Mouse (Mus musculus): ENCODE data around the gene Fam107b. TPM values are rescaled to one million over a fixed set of nuclear protein-coding genes. Genes with fewer than 3 reads are reported as not detected.

The Fam107b gene
- polyA plus RNA-seq, 1 experiment from 2014 or later, result 21.8 TPM

DNA sequence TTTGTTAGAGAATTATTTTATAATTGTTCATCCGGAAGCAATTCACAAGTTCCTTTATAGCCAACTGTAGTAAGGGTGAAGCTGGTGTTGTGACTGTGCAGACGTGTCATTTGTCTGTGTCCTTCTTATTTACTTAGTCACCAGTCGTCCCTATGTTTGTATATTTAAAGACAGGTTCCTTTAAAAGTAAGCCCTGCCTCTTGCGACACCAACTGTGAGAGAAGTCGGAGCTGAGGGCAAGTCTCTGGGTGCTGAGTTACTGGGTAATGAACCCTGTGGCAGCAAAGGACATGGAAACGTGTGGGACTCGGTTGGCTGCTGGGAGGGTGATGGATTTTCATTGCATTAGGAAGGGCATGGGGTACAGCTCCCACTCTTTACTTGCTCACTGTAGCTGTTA lies 182.1 kb downstream of the Fam107b start:
- ATAC-seq, result 0 out of 2 replicates have a peak, but pooled peaks have one; percentile 17
- H3K36me3 ChIP-seq (ENCODE audit: control insufficient read depth, insufficient read depth), result no peaks in the 10 kb centered on the region
- no peak overlapping the region for H3K4me3 ChIP-seq (ENCODE audit: low read depth, low read length)
- no peaks in the 10 kb centered on the region; the same call in 1 of the 2 replicates for H3K4me1 ChIP-seq (replicated peaks; ENCODE audit: control insufficient read depth, insufficient read depth, low read length)
- no peak for TF ChIP-seq CTCF (IDR thresholded peaks at IDR 0.05; ENCODE audit: low read depth)
- no peaks in the 10 kb centered on the region for H3K27me3 ChIP-seq (replicated peaks; ENCODE audit: control insufficient read depth, insufficient read depth, low read length)
- H3K9ac ChIP-seq (ENCODE audit: low read depth, low read length), result no peak overlapping the region
- no peaks in the 10 kb centered on the region for H3K9me3 ChIP-seq (ENCODE audit: control insufficient read depth)
- H3K27ac ChIP-seq (ENCODE audit: low read depth, low read length), result no peak overlapping the region
- WGBS, result 24% methylated on average over 7 of the region's 7 CpGs
- peak overlapping the region; percentile 32; the same call in 1 of the 2 replicates for H3K4me2 ChIP-seq (replicated peaks; ENCODE audit: low read depth)

DNA sequence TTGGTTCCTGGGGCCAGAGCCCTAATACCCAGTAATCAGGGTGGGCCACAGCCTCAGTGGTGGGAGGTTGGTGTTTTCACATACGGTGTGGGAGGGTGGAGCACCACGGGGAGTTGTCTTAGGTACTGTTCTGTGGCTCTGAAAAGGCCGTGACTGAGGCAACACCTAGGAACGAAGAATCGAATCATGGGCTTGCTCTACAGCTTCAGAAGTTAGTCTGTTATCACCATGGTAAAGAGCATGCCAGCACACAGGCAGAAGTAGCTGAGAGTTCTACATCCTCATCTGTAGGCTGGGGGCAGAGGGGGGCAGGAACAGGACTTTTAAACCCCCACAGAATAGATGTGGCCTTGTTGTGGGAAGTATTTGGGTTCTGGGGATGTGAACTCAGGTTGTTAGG lies 182.6 kb downstream of the Fam107b start:
- Histone ChIP-seq H3K27ac (ENCODE audit: low read depth, low read length) (no peak overlapping the region), H3K4me2 (replicated peaks; ENCODE audit: low read depth) (peak overlapping the region; percentile 32; the same call in 1 of the 2 replicates), H3K4me1 (replicated peaks; ENCODE audit: control insufficient read depth, insufficient read depth, low read length) (no peaks in the 10 kb centered on the region; the same call in 1 of the 2 replicates), H3K9ac (ENCODE audit: low read depth, low read length) (no peak overlapping the region), H3K9me3 (ENCODE audit: control insufficient read depth) (no peaks in the 10 kb centered on the region), H3K36me3 (ENCODE audit: control insufficient read depth, insufficient read depth) (no peaks in the 10 kb centered on the region), H3K4me3 (ENCODE audit: low read depth, low read length) (no peak overlapping the region), H3K27me3 (replicated peaks; ENCODE audit: control insufficient read depth, insufficient read depth, low read length) (no peaks in the 10 kb centered on the region)
- TF ChIP-seq CTCF (IDR thresholded peaks at IDR 0.05; ENCODE audit: low read depth), result no peak
- no peak for ATAC-seq
- WGBS, result 71% methylated on average over 5 of the region's 5 CpGs

DNA sequence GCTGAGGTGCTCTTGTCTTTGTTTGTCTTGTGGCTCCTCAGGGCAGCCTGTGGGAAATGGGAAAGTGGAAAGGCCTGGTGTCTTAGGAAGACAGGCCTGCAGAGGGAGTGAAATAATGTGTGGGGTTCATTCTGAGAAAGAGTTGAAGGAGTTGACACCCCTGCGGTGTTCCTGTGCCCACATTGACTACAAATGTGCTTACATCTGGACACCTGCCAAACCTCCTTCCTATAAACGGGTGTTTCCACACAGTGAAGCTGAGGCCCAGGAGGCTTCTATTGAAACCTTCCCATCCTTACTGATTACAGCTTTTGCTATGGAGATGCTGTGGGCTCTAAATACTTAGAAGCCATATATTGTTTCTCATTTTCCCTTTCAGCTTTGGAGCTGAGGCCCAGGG lies 183.5 kb downstream of the Fam107b start:
- no peak overlapping the region for H3K4me3 ChIP-seq (ENCODE audit: low read depth, low read length)
- H3K27me3 ChIP-seq (replicated peaks; ENCODE audit: control insufficient read depth, insufficient read depth, low read length), result no peaks in the 10 kb centered on the region
- H3K36me3 ChIP-seq (ENCODE audit: control insufficient read depth, insufficient read depth), result no peaks in the 10 kb centered on the region
- H3K4me2 ChIP-seq (replicated peaks; ENCODE audit: low read depth), result no peak overlapping the region
- H3K4me1 ChIP-seq (replicated peaks; ENCODE audit: control insufficient read depth, insufficient read depth, low read length), result no peaks in the 10 kb centered on the region; the same call in 1 of the 2 replicates
- WGBS, result 8% methylated on average over 2 of the region's 2 CpGs
- no peak for ATAC-seq
- TF ChIP-seq CTCF (IDR thresholded peaks at IDR 0.05; ENCODE audit: low read depth), result no peak
- no peaks in the 10 kb centered on the region for H3K9me3 ChIP-seq (ENCODE audit: control insufficient read depth)
- H3K9ac ChIP-seq (ENCODE audit: low read depth, low read length), result no peak overlapping the region
- H3K27ac ChIP-seq (ENCODE audit: low read depth, low read length), result no peak overlapping the region

DNA sequence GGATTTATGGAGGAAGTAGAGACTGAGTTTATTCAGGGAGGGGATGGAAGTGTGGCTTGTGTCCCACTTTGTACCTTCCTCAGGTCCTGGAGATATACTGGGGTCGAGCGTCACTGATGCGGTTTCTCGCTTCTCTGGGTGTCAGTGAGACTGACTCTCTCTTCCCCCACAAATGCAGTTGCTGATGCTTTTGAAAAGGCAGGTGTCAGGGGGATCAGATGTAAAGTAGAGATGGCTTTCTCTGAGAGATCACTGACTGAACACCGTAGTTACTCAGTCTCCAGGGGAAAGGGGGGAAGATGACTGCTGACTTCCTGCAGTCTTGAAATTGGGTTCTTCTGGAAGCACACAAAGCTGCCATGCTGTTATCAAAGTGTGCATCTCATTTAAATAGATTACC lies 185.6 kb downstream of the Fam107b start:
- ATAC-seq, result no peak
- H3K36me3 ChIP-seq (ENCODE audit: control insufficient read depth, insufficient read depth), result no peaks in the 10 kb centered on the region
- no peaks in the 10 kb centered on the region for H3K9me3 ChIP-seq (ENCODE audit: control insufficient read depth)
- H3K4me2 ChIP-seq (replicated peaks; ENCODE audit: low read depth), result no peak overlapping the region
- H3K27me3 ChIP-seq (replicated peaks; ENCODE audit: control insufficient read depth, insufficient read depth, low read length), result no peaks in the 10 kb centered on the region
- WGBS, result 89% methylated on average over 5 of the region's 5 CpGs
- no peak overlapping the region for H3K9ac ChIP-seq (ENCODE audit: low read depth, low read length)
- H3K4me3 ChIP-seq (ENCODE audit: low read depth, low read length), result no peak overlapping the region
- no peak for TF ChIP-seq CTCF (IDR thresholded peaks at IDR 0.05; ENCODE audit: low read depth)
- no peaks in the 10 kb centered on the region for H3K4me1 ChIP-seq (replicated peaks; ENCODE audit: control insufficient read depth, insufficient read depth, low read length)
- H3K27ac ChIP-seq (ENCODE audit: low read depth, low read length), result no peak overlapping the region

DNA sequence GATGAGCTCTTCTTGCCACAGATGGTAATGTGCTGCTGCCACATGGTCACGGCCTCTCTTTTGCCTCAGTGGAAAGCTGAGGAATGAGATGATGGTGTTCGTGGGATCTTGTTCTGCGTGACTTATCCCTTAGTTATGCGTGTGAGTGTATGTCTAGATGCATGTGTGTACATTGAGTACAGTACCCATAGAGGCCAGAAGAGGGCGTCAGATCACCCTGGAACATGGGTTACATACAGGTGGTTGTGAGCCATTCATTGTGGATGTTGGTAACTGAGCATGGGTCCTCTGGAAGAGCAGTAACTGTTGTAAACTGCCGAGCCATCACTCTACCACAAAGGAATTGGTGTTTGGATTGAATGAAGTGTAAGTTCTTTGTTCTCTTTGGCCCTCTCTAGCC lies 188.1 kb downstream of the Fam107b start:
- Histone ChIP-seq H3K4me2 (replicated peaks; ENCODE audit: low read depth) (no peak overlapping the region), H3K27ac (ENCODE audit: low read depth, low read length) (no peak overlapping the region), H3K9ac (ENCODE audit: low read depth, low read length) (no peak overlapping the region), H3K4me1 (replicated peaks; ENCODE audit: control insufficient read depth, insufficient read depth, low read length) (no peaks in the 10 kb centered on the region), H3K9me3 (ENCODE audit: control insufficient read depth) (no peaks in the 10 kb centered on the region), H3K27me3 (replicated peaks; ENCODE audit: control insufficient read depth, insufficient read depth, low read length) (no peaks in the 10 kb centered on the region), H3K4me3 (ENCODE audit: low read depth, low read length) (no peak overlapping the region), H3K36me3 (ENCODE audit: control insufficient read depth, insufficient read depth) (no peaks in the 10 kb centered on the region)
- WGBS, result 87% methylated on average over 6 of the region's 6 CpGs
- TF ChIP-seq CTCF (IDR thresholded peaks at IDR 0.05; ENCODE audit: low read depth), result peak; percentile 45
- no peak for ATAC-seq

DNA sequence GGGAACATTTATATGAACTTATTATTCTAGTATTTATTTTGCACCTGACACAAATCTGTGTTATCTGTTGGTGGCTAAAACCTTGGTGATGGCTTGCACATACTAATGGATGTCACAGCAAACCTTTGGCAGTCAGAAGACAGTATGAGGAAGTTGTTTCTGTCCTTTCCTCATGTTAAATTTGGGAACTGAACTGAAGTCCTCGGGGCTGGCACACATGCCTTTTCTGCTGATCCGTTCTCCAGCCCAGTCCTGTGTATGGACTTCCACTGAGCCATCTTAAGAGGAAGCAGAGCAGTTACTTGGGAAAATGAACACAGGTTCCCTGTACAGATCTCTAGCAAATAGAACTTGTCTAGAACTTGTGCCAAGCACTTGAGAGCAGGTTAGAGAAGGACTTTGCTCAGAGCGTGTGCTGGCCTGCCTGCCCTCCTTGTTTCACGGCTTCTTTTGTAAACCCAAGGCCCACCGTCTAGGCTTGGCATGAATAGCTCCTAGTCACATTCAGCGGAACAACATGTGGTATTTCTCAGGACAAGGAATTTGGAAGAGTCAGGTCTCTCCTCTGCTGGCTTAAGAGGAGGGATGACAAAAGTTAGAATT lies 190.0 kb downstream of the Fam107b start:
- Histone ChIP-seq H3K4me3 (ENCODE audit: low read depth, low read length) (no peak overlapping the region), H3K4me2 (replicated peaks; ENCODE audit: low read depth) (no peak overlapping the region), H3K27ac (ENCODE audit: low read depth, low read length) (no peak overlapping the region), H3K9ac (ENCODE audit: low read depth, low read length) (no peak overlapping the region), H3K36me3 (ENCODE audit: control insufficient read depth, insufficient read depth) (no peaks in the 10 kb centered on the region), H3K4me1 (replicated peaks; ENCODE audit: control insufficient read depth, insufficient read depth, low read length) (no peaks in the 10 kb centered on the region), H3K27me3 (replicated peaks; ENCODE audit: control insufficient read depth, insufficient read depth, low read length) (no peaks in the 10 kb centered on the region), H3K9me3 (ENCODE audit: control insufficient read depth) (no peaks in the 10 kb centered on the region)
- TF ChIP-seq CTCF (IDR thresholded peaks at IDR 0.05; ENCODE audit: low read depth), result no peak
- 63% methylated on average over 6 of the region's 6 CpGs for WGBS
- no peak for ATAC-seq
